Mouse (Mus musculus) hindbrain, embryonic 16.5 days (tissue): ENCODE results near the gene Nadsyn1. TPM values are rescaled to one million over a fixed set of nuclear protein-coding genes. Genes with fewer than 3 reads are reported as not detected.

ENCODE experiments used
- ATAC-seq: fragments of 200-750 bp; cut with Nextera tagmentation; 2 replicates; pipeline ENCODE4 v1.8.0; 2017; ENCODE audit warnings: moderate TSS enrichment, moderate library complexity
- H3K27ac ChIP-seq: fragments of 300-500 bp; sonication (generic); 2 replicates; pipeline ENCODE4 v1.5.1; 2014; ENCODE audit warnings: low read depth, mild to moderate bottlenecking, control low read depth, low read length, moderate library complexity
- H3K27me3 ChIP-seq: fragments of 300-500 bp; sonication (generic); replicated peaks from 2 replicates; pipeline ENCODE4 v1.6.1; 2014; ENCODE audit warnings: low read length; ENCODE audit not compliant: control insufficient read depth, insufficient read depth
- H3K36me3 ChIP-seq: fragments of 300-500 bp; sonication (generic); 2 replicates; pipeline ENCODE4 v1.6.1; 2014; ENCODE audit warnings: mild to moderate bottlenecking, low read length, moderate library complexity, mixed read lengths; ENCODE audit not compliant: control insufficient read depth, insufficient read depth
- H3K4me1 ChIP-seq: fragments of 300-500 bp; sonication (generic); 2 replicates; pipeline ENCODE4 v1.6.1; 2014; ENCODE audit warnings: low read depth, low read length; ENCODE audit not compliant: control insufficient read depth, insufficient read depth
- H3K4me2 ChIP-seq: fragments of 300-500 bp; sonication (generic); 2 replicates; pipeline ENCODE4 v1.6.1; 2014; ENCODE audit warnings: mild to moderate bottlenecking, low read length, control low read depth, moderate library complexity
- H3K4me3 ChIP-seq: fragments of 300-500 bp; sonication (generic); 2 replicates; pipeline ENCODE4 v1.5.1; 2014; ENCODE audit warnings: mild to moderate bottlenecking, low read length, control low read depth, moderate library complexity
- H3K9ac ChIP-seq: fragments of 300-500 bp; sonication (generic); 2 replicates; pipeline ENCODE4 v1.6.1; 2014; ENCODE audit warnings: low read depth, mild to moderate bottlenecking, control low read depth, low read length, moderate library complexity
- H3K9me3 ChIP-seq: fragments of 300-500 bp; sonication (generic); 2 replicates; pipeline ENCODE4 v1.6.1; 2014; ENCODE audit warnings: mild to moderate bottlenecking, low read length, moderate library complexity; ENCODE audit not compliant: control insufficient read depth
- whole genome bisulfite sequencing: fragments of 180-500 bp; shearing (Covaris S2); extraction: QIAGEN DNeasy Blood & Tissue Kit; methylation state at CpG from one replicate; pipeline ENCODE4 v1.1.7; 2014; 5-methylcytosine and 5-hydroxymethylcytosine counted together
- polyA plus RNA-seq: library from polyadenylated mRNA; unstranded; fragments of >200 nt; fragmentation: Nextera tagmentation; extraction: Ambion mirVana; gene quantifications from 2 replicates; pipeline ENCODE4 v1.2.1, GENCODE M21; 2015

Gene Nadsyn1
- polyA plus RNA-seq, 1 experiment from 2014 or later, result 7.0 TPM

DNA sequence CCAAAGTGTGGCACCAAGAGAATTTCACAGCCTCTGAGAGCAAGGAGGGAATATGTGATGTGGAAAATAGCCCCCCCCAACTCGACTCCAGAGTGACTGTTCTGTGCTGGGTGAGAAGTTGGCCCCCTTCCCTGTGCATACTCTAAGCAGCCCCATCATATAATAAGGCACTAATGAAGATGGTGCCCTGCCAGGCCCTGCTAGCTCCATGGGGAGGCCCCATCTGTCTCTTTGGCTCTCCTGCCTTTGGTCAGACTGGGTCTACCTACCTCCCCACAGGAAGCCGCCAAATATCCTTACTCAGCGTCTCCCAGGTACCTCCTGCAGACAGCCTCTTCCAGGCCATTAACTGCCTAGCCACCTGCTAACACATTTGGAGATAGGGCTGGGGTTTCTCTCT lies 63.7 kb downstream of the Nadsyn1 start:
- 48% methylated on average over 3 of the region's 3 CpGs for WGBS

DNA sequence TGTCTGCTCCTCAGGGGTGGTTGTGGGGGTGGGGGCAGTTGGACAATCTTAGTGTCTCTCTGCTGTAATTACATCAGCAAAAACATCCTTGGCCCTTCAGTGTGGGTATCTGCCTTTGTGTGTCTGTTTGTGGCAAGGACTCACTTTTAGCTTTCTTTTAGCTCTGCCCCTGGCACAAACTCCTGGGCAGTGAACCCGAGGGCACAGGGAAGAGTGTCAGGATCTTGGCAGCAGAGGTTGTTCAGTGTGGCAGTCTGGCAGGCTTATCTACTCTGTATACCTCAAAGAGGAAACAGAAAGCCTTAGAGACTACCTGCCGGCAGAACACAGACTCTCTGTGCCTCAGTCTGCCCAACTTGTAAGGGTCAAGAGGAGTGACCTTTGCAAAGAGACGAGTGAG lies 65.0 kb downstream of the Nadsyn1 start:
- no peak overlapping the region for H3K4me3 ChIP-seq
- ATAC-seq, result no peak
- H3K27ac ChIP-seq, result no peak overlapping the region
- H3K9me3 ChIP-seq, result no peaks in the 10 kb centered on the region
- 69% methylated on average over 3 of the region's 3 CpGs for WGBS
- H3K4me2 ChIP-seq, result peak overlapping the region; percentile 93; the same call in 1 of the 2 replicates
- H3K4me1 ChIP-seq, result peaks cover 12% of the 10 kb centered on the region
- H3K9ac ChIP-seq, result no peak overlapping the region
- no peaks in the 10 kb centered on the region for H3K36me3 ChIP-seq
- peaks cover 4% of the 10 kb centered on the region for H3K27me3 ChIP-seq

More for the DNA sequence above, 63.7 kb downstream of the Nadsyn1 start:
- Histone ChIP-seq H3K27ac (no peak overlapping the region), H3K4me1 (peaks cover 12% of the 10 kb centered on the region), H3K4me3 (no peak overlapping the region), H3K9ac (no peak overlapping the region), H3K27me3 (peaks cover 4% of the 10 kb centered on the region), H3K36me3 (no peaks in the 10 kb centered on the region), H3K4me2 (no peak overlapping the region), H3K9me3 (no peaks in the 10 kb centered on the region)
- no peak for ATAC-seq

DNA sequence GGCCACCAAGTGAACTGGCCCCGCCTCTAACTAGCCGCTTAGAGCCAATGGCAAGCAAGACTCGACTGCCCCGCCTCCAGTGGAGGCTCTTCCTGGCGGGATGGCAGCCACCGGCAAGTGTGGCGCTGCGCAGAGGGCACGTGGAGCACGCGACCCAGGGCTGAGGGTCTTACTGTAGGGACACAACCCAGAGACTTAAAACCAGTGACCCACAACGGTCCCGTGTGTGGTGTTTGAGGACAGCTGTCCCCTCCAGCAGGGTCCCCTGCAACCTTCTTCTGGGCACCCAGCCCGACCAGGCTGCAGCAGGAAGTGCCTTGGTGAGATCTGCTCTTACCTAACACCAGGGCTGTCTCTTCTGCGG lies 65.6 kb downstream of the Nadsyn1 start:
- Histone ChIP-seq H3K27ac (no peak overlapping the region), H3K4me1 (peaks cover 12% of the 10 kb centered on the region), H3K27me3 (peaks cover 4% of the 10 kb centered on the region), H3K4me2 (peak overlapping the region; percentile 93), H3K9me3 (no peaks in the 10 kb centered on the region), H3K9ac (peak overlapping the region; percentile 54), H3K4me3 (peak overlapping the region; percentile 45), H3K36me3 (no peaks in the 10 kb centered on the region)
- peak; percentile 94 for ATAC-seq
- 1% methylated on average over 15 of the region's 15 CpGs for WGBS

DNA sequence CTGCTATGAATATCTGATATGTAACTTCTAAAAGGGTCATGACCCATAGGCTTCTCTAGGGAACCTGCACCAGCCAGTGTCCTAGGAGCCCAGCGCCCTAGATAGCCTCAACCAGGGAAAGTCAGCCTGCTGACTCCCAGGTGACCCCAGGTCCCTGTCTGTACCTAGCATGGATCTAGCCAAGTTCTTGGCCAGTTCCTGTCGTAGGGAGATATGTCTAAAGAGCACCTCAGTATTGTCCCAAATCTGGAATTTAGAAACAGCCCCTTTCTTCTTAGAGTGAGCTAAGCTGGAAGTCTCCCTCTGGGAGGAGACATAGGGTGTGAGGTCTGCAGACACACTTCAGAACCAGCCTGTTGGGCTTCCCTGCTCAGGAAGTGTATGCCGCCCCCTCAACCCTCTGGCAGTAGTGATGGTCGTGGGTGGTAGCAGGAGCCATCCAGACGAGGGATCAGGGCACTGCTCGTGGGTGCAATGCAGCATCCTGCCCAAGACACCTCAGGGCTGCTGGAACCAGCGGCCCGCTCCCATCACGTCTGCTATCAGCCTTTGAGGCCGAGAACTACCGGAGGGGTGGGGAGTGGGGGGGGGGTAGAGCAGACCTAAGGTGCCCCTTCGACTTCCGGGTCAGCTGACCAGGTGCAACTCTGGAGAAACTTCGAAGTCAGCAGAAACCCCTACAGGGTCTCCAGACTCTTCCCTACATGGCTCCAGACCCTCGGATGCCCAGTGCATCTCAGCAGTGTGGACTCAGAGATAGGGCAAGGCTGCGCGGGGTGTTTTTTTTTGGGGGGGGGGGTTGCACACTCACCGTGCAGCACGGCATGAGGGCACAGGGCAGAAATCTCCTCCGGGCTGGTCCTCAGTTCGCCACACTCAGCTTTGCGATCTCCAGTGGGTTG lies 66.3 kb downstream of the Nadsyn1 start, which contains the start of gene Osbpl5:
Gene Osbpl5, minus strand, starts transcription at position 861 of the 902 bp plus-strand sequence.
- Histone ChIP-seq H3K27ac (no peak within 1 kb of the TSS), H3K27me3 (peaks cover 4% of the 10 kb centered on the region), H3K36me3 (no peaks in the 10 kb centered on the region), H3K4me2 (peak within 1 kb of the TSS; percentile 93), H3K9me3 (no peaks in the 10 kb centered on the region), H3K4me1 (peaks cover 12% of the 10 kb centered on the region), H3K9ac (peak within 1 kb of the TSS; percentile 54), H3K4me3 (peak within 1 kb of the TSS; percentile 45)
- 33% methylated on average over 21 of the region's 22 CpGs for WGBS
- 0 out of 2 replicates have a peak, but pooled peaks have one; percentile 1 for ATAC-seq

DNA sequence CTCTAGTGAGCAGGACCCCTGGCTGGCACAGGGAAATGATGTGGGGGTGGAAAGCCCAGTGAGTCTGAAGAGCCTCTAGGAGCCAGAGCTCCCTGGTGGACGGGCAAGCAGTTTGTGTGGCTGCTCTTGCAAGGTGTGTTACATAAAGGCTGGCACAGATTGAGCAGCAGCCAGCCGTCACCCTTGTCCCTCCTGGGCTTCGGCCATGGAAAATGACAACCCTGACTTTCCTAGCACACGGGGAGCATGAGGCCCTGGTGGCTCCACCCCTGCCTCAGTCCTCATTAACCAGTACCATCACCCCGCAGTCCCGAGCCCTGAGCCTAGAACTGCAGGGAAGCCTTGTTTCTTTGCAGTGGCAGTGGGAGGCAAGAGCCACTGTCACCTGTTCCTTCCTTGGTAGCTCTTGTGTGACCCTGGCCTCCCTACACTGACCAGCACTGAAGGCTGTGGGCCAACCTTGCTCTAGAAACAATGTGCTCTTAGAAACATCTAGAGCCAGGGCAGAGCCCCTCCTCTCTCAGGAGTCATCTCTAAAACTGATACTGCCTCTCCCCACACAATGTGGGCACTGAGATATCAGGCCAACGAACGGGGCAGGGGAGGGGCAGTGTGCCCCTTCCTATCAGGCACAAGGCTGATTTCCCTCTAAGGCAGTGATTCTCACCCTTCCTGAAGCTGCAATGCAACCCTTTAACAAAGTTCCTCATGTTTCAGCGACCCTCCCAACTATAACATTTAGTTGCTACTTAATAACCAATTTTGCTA lies 67.1 kb downstream of the Nadsyn1 start:
- no peak overlapping the region for H3K27ac ChIP-seq
- H3K9ac ChIP-seq, result no peak overlapping the region
- no peak for ATAC-seq
- no peaks in the 10 kb centered on the region for H3K9me3 ChIP-seq
- peaks cover 4% of the 10 kb centered on the region for H3K27me3 ChIP-seq
- no peak overlapping the region for H3K4me2 ChIP-seq
- H3K4me1 ChIP-seq, result peaks cover 12% of the 10 kb centered on the region
- H3K4me3 ChIP-seq, result no peak overlapping the region
- 80% methylated on average over 9 of the region's 9 CpGs for WGBS
- no peaks in the 10 kb centered on the region for H3K36me3 ChIP-seq

DNA sequence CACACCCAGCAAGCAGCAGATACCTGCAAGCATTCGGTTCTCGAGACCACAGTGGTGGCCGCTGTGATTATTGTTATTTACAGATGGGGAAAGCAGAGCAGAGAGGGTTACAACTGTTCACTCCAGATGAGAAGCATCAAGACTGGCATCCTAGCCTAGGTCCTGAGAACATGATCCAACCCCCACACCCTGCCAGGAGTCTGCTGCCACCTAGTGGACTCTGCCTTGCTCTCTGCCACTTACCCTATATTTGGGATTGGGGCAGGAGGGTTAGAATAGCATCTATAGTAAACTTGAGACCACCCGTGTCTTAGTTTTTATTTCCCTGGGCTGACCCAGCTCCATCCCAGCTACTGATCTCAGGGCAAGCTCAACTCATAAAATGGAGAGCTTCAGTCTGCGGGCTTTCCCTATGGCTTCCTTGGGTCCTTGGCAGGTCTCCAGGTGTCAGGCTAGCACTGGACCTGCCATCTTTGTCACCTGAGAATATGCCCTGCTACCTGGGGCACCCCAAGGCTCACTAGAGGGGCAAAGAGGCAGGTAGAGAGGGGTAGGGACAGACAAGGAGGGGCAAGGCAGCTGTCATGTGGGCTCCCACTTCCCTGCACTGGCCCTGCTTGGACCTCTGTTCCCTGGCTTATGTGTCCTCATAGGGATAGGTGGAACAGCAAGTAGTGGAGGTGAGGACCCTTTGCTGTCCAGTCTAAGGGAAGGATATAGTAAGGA lies 68.5 kb downstream of the Nadsyn1 start:
- Histone ChIP-seq H3K4me2 (no peak overlapping the region), H3K27ac (no peak overlapping the region), H3K36me3 (no peaks in the 10 kb centered on the region), H3K4me3 (no peak overlapping the region), H3K9ac (no peak overlapping the region), H3K9me3 (no peaks in the 10 kb centered on the region), H3K4me1 (peaks cover 13% of the 10 kb centered on the region), H3K27me3 (peaks cover 4% of the 10 kb centered on the region)
- ATAC-seq, result no peak
- 55% methylated on average over 5 of the region's 5 CpGs for WGBS

DNA sequence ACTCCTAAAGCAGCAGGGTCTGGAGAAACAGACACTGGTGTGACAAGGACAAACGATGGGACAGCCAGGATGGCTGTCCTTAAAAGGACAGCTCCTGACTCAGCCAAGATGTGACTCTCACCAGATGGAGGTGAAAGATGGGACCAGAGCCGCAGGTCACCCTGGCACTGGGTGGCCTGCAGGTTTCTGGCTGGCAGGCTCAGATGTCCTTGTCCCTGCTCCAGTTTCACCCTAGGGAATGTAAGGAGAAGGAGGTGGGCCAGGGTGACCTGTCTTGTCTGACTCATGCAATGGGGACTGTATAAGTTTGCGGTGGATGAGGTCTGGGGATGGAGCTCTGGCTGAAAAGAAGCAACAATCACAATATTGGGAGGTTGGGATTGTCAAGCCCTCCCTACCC lies 70.0 kb downstream of the Nadsyn1 start:
- WGBS, result 75% methylated on average over 3 of the region's 3 CpGs

DNA sequence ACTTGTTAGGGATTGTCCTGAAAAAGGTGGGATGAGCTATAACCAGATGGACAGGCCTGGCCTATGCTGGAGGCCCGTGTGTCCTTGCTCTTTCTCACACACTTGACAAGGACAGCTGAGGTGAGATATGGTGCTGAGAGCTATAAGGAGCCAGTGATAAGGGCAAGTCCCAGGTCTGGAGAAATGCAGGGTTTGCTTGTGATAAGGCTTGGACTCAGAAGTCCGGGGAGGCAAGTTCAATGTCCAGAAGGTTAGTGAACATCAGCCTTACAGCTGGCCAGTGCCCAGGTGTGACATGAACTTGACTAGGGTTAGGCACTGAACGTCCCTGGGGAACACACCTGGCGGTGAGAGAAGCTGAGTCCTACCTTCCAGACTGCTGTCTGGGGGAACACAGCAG lies 70.6 kb downstream of the Nadsyn1 start:
- ATAC-seq, result no peak
- WGBS, result 66% methylated on average over 4 of the region's 4 CpGs

More for the DNA sequence above, 70.0 kb downstream of the Nadsyn1 start:
- peaks cover 19% of the 10 kb centered on the region for H3K4me1 ChIP-seq
- H3K27ac ChIP-seq, result no peak overlapping the region
- H3K9me3 ChIP-seq, result no peaks in the 10 kb centered on the region
- no peak overlapping the region for H3K9ac ChIP-seq
- no peak overlapping the region for H3K4me3 ChIP-seq
- peaks cover 4% of the 10 kb centered on the region for H3K27me3 ChIP-seq
- no peak overlapping the region for H3K4me2 ChIP-seq
- ATAC-seq, result no peak
- H3K36me3 ChIP-seq, result no peaks in the 10 kb centered on the region

More for the DNA sequence above, 70.6 kb downstream of the Nadsyn1 start:
- peaks cover 4% of the 10 kb centered on the region for H3K27me3 ChIP-seq
- no peak overlapping the region for H3K4me2 ChIP-seq
- H3K9me3 ChIP-seq, result no peaks in the 10 kb centered on the region
- H3K36me3 ChIP-seq, result no peaks in the 10 kb centered on the region
- H3K9ac ChIP-seq, result no peak overlapping the region
- no peak overlapping the region for H3K27ac ChIP-seq
- H3K4me1 ChIP-seq, result peaks cover 14% of the 10 kb centered on the region
- no peak overlapping the region for H3K4me3 ChIP-seq
